Mouse (Mus musculus): ENCODE measurements around the gene Cby3. TPM values are rescaled to one million over a fixed set of nuclear protein-coding genes. Genes with fewer than 3 reads are reported as not detected.

Gene Cby3
- total RNA-seq, 2 experiments from 2014 or later, result not detected

DNA sequence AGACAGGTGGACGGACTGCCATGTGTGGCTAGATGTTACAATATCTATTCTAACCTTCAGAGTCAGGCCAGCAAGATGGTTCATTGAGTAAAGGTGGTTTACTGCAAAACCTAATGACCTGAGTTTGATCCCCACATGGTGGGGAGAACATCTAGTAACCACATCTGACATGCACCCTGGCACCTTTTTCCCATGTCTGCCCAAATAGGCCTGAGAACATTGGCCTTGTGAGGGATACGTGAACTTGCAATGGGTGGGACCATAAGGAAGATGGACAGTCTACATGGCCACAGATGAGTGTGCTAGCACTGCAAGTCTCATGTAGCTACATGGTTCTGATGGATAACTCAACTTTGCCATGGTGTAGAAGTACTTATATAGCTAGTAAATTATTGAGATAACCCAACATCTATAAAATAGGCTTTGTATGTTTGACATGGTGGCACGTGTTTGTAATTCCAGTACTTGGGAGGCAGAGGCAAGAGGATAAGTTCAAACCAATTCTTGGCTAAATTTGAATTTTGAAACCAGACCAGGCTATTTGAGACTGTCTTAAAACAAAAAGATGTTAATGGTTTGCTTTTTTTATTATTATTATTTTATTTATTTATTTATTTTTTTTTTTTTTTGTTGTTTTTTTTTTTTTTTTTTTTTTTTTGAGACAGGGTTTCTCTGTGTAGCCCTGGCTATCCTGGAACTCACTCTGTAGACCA lies 34.1 kb downstream of the Cby3 start:
- DNase-seq (ENCODE audit: low spot score in 2 of 2), result no peak

DNA sequence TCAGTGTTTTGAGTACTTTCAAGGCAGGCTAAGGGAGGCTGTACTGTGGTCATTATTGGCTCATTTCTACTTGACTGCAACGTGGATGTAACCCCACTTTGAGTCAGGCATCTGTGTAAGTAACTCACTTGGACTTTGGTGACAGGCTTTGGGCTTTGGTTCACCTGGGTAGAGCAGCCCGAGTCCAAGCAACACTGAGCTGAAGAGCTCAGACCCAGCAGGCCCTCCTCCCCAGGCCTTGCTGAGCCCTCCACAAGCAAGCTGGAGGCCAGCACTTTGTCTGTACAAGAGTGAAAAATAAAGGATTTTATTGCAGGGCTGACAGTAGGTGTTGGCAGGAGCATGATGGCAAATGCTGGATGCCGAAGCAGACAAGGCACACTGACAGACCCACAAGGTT lies 34.7 kb downstream of the Cby3 start:
- DNase-seq (ENCODE audit: low spot score in 2 of 2), result no peak

DNA sequence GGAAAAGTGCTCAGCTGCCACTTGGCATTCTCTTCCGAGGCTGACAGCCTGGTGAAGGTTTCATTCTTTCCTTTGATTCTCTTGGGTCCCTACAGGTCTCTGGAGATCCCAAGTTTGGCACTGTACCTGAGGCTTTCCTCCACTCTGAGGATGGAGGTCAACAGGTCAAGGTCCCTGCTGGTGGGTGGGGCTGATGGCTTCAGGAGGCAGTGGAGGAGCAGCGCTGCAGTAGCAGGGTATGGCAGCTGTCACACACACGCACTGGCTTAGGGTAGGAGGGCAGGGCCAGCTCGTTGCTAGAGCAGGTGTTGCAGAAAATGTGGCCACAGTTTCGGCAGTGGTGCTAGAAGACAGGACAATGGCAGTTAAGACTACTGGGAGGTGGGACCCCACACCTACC lies 35.4 kb downstream of the Cby3 start:
- no peak for DNase-seq (ENCODE audit: low spot score in 2 of 2)

DNA sequence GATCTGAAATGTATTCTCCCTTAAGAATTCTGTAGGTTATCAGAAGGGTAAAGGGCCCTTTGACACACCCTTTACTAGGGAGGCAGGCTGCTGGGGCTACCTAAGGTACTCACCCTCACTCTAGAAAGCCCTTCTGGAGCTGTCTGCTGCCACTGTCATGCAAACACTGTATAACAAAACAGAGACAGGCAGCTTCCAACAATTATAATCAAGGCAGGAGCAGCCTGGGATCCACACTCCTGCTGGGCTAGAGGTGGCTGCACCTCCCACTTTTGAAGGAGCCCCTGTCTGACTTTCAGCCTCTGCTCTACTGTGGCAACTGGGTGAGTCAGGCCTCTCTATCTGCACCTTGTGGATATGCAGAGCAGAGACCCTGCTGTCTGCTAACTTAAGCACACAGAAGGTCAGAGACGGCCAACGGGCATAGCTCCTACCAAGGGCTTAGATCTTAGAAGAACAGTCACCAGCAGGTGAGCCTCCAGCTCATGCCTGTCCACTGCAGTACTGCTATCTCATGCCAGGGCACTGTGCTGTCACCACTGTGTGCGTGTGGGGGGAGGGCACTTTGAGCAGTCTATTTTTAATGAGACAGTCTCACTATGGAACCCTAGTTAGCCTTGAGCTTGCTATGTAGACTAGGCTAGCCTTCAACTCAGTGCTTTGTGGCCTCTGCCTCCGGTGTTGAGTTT lies 37.2 kb downstream of the Cby3 start:
- DNase-seq (ENCODE audit: low spot score in 2 of 2), result no peak

DNA sequence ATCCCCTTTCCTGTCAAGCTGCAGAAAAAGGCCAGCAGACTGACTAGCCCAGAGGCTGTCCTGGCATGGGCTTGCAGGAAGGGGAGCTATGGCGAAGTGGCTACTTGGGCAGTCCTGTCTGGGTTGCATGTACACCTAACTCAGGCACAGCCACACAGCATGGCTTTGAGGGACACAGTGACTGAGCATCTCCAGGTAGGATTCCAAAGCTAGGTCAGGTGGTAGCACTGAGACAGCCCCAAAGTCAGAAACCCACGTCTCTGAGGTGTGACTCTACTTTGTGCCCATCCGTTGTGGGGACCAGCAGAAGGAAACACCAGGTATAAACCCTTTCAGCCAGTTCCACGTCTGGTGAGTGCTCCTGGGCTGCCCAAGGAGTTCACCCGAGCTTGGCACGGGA lies 39.0 kb downstream of the Cby3 start:
- no peak for DNase-seq (ENCODE audit: low spot score in 2 of 2)

DNA sequence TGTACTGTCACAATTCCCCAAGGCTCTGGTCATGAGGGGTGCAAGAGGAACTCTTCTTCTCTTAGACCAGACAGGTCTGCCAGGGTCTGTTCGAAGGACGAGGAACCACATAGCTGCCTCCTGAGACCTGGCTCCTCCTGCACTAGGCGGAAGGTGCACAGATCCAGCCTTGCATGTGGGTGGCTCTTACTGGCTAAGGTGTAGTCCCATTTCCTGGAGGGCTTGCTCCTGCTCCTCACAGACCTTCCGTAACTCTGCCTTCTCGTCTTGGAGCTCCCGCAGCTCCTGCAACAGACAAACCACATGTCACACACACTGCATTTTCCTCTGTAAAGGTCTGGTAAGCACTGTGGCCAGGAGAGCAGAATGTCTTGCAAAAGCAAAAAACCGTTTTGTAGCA lies 40.5 kb downstream of the Cby3 start:
- DNase-seq (ENCODE audit: low spot score in 2 of 2), result no peak

DNA sequence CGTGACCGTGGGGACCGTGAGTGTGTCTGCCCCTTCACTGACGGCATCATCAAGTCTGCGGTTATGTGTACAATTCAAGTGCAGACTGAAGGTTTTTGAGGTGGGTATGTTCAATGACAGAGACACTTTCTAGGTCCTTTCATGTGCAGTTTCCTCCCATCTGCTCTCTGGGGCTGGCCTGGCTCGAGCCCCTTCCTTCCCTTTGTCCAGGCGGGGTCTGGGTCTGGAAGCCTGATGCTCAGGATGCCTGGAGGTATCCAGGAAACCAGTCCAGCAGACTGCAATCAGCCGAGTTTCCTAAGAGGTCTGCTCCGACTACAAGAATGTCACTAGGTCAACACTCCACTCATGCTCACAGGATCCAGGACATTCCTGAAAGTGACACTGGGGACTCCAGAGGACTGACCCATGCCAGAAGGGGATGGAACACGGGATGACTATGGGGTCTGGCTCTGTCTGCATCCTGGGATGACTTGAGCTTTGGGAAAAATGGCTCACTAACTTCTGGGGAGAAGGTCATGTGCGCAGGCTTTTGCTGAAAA lies 42.6 kb downstream of the Cby3 start:
- no peak for DNase-seq (ENCODE audit: low spot score in 2 of 2)

DNA sequence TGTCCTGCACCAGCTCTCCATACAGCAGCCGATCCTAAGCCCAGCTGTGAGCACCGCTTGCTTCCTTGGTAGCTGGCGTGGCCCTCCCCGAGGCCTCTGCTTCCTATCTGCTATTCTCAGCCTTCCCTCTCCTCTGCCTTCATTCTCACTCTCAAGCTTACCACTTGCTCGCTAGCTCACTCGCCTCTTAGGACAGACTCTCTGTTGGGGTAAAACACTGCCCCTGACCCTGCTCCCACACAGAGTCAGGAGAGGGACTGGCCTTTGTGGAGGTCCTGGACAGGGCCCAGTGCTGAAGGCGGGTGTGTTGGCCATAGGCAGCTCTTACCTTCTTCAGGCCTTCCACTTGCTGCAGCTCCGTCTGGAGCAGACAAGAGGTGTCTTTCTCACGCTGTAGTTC lies 43.1 kb downstream of the Cby3 start:
- DNase-seq (ENCODE audit: low spot score in 2 of 2), result no peak

DNA sequence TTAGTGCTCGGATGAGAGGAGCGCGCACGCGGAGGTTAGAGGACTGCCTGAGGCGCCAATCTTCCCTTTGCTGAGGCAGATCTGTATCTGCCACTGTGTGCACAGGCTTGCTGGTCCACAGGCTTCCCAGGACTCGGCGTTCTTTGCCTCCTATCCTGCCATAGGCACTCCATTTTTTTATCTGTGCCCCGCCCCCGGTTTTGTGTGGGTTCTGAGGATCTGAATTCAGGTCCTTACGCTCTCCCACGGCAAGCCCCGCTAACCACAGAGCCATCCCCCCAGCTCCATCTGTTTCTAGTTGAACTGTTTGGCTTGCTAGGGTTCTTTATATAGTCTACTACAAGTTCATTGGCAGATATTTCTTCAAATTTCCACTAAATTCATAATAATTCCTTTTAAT lies 44.5 kb downstream of the Cby3 start:
- no peak for DNase-seq (ENCODE audit: low spot score in 2 of 2)

DNA sequence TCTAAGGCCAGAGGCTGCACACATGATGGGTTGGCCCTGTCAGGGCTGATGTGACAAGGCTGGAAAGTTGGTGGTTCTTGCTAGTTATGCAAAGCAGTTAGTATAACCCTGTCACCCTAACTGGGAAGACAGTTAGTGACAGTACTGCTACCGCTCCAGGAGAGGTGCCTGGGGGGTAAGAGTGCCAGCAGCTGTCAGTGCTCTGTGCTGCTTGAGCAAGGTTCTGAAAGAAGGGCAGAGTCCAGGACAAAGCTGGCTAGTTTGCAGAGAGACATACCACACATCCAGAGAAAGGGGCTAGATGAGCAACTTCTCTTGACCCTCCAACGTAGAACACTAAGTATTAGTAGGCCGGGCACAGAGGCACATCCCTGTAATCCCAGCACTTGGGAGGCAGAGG lies 48.2 kb downstream of the Cby3 start:
- DNase-seq (ENCODE audit: low spot score in 2 of 2), result no peak

DNA sequence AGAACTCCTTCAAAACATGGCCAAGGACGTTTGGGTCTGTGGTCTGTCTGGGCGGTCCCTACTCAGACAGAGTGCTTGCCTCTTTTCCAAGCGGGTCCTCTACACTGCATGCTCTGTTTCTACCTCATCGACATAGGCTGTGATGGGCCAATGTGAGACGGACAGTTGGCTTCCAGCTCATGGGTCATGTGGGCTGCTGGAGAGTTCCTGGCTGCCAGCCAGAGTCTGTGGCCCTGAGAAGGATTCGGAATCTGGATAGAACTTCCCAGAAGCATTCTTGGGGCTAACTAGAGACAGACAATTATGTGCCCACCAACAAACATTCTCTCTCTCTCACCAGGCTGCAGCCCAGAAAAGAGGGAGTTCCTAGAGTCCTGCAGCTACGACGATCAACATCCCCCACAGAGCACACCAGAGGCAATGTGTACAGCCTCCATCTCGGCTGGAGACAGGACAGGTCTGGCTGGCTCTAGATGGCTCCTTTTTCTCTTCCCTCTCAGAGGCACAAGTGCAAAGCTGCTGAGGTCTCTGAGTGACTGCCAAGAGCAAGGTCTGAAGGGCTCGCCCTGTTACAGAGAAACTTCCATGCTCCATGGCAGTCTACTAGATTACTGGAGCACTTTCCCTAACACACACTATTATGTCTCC lies 49.2 kb downstream of the Cby3 start:
- peak in 1 of 2 experiments; percentile 38 for DNase-seq (ENCODE audit: low spot score in 2 of 2)

DNA sequence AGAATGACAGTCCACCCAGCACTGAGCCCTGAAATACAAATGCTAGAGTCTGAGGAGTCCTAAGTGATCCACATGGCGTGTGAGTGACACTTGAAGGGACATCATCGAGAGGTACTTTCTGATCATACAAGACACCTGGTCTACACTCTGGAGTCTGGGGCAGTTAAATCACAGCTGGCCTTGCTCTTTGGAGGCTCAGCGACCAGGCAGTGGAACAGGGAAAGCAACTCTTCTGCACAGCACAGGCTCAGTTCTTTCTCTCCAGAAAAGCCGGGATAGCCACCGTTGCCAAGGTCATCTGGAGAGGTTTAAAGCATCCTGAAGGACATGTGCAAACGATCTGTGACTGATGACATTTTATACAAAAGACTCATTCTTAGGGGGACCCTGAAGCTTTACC lies 53.0 kb downstream of the Cby3 start:
- no peak for DNase-seq (ENCODE audit: low spot score in 2 of 2)

Small RNA genes lying within 50 kb of the gene (microRNA-seq; reads per million reads assigned to microRNA genes)
- 0 reads per million in 2 experiments for gene Mir804

Other genes starting within 250 kb of the Cby3 start
- 10 to 100 TPM; 74.0 to 76.4 TPM for gene Tbc1d9b, start 223.1 kb upstream of the Cby3 start, total RNA-seq (2021)
- gene Mrnip, start 180.0 kb upstream of the Cby3 start, total RNA-seq (2021), result 10 to 100 TPM; 20.5 to 21.3 TPM
- gene Sqstm1, start 143.6 kb upstream of the Cby3 start, total RNA-seq (2021), result 100 to 1,000 TPM; 302 to 324 TPM
- 100 to 1,000 TPM; 201 to 243 TPM for gene Mgat4b, start 143.6 kb upstream of the Cby3 start, total RNA-seq (2021)
- 10 to 100 TPM in 1 of 2 experiments, 1 to 10 TPM in 1; 9.9 to 15.5 TPM for gene Ltc4s, start 115.8 kb upstream of the Cby3 start, total RNA-seq (2021)
- 10 to 100 TPM in 1 of 2 experiments, 1 to 10 TPM in 1; 9.5 to 10.1 TPM for gene Maml1, start 62.2 kb upstream of the Cby3 start, total RNA-seq (2021)
- 100 to 1,000 TPM; 413 to 414 TPM for gene Canx, start 28.8 kb upstream of the Cby3 start, total RNA-seq (2021)
- 100 to 1,000 TPM; 321 to 338 TPM for gene Hnrnph1, start 22.5 kb downstream of the Cby3 start, total RNA-seq (2021)
- 10 to 100 TPM; 21.8 to 23.6 TPM for gene Rufy1, start 76.7 kb downstream of the Cby3 start, total RNA-seq (2021)
- gene Adamts2, start 247.6 kb downstream of the Cby3 start, total RNA-seq (2021), result 1 to 10 TPM; 7.7 to 9.6 TPM